Mouse (Mus musculus) A20 (cell line): ENCODE results near the gene Hddc2.

Experiments
- DNase-seq: peaks from one replicate; pipeline ENCODE4 v3.0.0-alpha.2; 2011; ENCODE audit warnings: low read depth, low spot score

The Hddc2 gene

DNA sequence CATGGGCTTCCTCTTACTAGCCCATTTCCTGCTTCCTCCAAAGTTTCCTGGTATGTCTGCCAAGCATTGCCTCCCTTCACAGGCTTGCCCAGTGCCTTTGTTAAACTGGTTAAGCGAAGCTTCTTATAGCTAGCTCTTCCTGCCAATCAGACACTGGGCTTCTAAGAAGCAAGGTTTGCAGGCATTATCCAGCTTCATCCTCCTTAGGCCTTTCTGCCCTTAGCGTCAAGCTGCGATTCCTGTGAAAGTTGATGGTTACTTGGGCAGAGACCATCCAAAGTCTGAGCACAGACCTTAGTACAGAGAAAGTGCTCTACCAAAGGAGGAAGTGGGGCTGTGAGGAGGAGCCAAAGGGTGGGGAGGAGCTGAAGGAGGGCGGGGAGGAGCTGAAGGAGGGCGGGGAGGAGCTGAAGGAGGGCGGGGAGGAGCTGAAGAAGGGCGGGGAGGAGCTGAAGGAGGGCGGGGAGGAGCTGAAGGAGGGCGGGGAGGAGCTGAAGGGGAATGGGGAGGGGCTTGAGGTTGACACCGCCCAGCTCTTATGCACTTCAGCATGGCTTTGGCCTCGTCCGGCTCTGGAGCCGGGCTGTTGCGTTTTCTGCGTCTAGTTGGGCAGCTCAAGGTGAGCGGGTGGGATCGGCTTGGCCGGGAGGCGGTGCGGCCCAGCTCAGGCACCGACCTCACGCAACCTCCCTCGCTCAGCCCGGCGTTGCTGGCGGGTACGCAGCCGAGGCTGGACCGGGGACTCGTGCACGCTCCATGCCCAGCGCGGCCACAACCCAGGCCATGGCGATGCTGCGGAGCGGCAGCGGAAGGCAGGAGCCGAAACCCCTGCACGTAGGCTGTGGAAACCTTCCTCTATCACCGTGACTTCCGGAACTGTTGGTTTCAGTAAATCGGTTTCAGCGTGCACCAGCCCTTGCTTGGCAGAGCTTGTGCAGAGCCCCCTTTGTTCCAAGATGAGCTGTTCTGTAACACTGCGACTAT, at the start of gene Hddc2:
Gene Hddc2 (plus strand): TSS at position 519 of the 984 bp plus-strand sequence.
- DNase-seq = peak; percentile 92

DNA sequence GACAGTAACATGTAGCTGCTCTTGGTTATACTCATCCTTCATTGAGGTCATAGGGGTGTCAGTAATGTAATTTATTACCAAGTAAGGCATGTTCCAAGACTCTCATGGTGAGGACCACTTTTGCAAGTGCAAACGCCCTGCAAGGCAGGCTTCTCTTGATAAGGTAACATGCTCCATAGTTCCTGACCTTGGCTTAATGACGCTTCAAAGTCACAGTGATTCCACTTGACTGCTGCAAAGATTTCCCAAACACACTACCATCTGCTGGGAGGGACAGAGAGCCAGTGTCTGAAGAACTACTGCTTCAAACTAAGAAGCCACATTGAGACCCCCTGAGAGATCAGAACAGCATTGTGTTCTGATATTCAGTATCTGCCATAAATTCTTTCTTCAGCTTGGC, 40.4 kb upstream of the Hddc2 start:
- no peak for DNase-seq

DNA sequence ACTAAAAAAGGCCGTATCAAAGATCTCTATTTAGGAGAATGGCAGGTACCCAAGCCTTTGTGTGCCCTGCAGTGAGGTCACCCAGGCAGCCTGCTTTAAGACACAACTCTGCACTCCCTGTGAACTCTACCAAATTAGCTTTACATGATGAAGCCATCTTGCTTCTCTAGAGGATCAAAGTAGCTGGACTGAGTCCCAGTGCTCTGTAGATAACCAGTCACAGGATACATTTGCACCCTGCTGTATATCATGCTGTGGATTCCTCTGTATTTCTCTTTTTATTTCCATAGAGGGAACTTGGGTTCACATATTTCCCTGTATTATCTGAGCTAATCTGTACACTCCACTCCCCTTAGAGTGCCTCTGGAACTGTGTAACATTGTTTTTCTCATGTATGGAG, 40.0 kb upstream of the Hddc2 start:
- DNase-seq = no peak

DNA sequence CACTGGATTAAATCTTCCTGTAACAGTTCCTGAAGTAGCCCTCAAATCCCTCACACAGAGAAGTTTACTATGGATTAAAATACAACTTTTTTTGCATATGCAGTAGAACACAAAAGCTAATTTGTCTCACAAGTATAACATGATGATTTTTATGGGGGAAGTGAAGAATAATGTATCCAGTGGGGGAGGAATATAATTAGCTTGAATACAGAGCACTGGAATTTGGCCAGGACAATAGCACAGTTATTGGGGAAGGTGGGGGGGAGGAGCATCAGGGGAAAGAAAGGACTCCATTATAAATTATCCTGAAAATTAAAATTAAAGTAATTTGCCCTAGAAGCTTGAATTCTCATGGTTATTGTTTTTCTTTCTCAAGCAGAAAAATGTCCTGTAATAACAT, 25.4 kb upstream of the Hddc2 start:
- no peak for DNase-seq

DNA sequence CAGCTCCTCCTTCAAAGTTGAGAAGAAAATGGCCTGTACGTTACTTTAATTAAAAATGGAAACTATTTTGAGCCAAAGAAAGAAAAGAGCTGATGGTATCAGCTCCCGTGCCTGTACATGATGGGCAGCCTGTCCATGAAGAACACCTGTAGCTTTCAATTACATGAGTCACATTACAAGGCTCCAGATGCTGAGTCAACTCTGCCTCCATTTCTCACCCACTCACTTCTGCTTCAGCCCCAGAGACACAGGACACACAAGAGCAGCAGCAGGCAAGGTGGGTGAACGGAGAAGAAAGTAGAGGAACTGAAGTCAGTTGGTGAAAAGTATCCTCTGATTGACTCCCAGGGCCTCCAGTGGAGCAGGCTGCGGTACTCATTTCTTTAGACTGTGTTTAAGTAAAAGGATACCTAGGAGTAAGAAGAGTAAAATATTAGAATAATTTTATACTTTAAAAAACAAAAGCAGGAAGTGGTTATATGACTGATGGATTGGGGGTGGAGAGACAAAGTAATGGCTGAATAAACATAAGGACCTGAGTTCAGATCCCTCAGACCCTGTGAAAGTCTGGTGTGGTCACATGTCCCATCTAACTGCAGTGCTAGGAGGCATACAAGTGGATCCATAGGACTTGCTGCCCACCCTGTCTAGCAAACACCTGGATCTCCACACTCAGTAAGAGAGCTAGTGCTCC, 24.3 kb upstream of the Hddc2 start:
- peak; percentile 8 for DNase-seq

DNA sequence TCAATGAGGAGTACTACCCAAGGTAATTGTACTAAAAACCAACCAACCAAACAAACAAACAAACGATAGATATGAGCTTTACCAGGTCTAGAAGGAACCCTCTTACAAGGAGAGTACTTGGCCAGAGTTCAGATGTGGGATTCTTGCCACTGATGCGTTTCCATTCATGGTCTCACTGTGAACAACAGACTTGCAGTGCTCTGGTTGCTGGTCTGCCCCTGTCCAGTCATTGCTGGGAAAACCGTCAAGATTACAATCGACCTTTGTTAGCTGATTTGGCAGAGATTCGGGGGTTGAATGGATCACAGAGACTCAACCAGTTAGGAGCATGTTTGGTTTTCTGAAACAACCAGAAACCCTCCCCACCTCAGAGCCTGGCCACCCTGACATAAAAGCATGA, 17.5 kb upstream of the Hddc2 start:
- no peak for DNase-seq

DNA sequence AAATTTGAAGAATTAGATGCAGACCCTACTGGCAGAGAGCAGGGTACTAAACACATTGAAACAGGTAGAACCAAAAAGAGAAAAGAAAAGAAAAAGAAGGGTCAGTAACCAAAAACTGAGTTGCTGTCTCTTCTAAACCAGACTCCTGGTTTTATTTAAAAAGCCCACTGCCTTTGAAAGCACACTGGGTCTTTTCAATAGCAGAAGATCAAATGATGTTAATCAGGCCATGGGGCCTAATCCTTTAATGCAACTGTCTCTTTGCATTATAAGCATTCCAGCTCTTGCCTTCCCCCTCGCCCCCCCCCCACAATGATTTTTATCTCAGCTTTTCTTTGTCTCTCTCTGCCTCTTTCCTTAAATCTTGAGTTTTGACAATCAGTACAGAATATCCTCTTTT, 16.7 kb upstream of the Hddc2 start:
- DNase-seq = no peak

DNA sequence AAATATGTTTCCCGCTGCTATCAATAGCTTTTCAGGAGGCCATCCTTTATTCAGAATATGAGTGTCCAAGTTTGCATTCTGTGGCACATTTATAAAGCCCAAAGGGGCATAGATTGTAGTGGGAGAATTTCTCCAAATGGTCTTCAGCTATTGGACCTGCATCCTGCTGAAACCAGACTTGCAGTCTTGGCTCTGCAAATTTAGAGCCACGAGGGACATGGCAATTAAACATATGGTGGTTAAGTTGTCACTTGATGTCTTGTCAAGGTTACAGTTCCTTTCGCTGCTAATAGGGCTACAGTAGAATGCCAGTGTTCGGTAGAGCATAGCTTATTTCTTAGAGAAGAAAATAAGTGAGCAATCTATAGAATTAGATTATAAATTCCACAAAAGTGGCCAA, 16.1 kb upstream of the Hddc2 start:
- DNase-seq = no peak

DNA sequence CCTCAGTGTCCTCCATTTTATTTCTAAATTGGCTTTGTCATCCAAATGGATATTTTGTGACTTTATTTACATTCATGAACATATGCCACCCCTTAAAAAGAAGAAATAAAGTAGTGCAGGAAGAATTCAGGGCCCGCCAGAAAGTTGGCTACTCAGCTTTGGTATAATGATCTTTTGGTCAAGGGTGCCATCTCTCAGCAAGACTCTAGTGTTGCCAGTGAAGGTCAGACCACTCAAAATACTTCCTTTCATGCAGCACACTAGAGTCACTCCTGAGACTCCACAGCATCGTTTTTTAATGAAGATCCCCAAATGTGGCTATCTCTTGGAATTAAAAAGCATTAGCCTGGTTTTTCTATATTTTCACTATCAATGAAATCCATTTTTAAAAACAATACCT, 14.9 kb upstream of the Hddc2 start:
- no peak for DNase-seq

DNA sequence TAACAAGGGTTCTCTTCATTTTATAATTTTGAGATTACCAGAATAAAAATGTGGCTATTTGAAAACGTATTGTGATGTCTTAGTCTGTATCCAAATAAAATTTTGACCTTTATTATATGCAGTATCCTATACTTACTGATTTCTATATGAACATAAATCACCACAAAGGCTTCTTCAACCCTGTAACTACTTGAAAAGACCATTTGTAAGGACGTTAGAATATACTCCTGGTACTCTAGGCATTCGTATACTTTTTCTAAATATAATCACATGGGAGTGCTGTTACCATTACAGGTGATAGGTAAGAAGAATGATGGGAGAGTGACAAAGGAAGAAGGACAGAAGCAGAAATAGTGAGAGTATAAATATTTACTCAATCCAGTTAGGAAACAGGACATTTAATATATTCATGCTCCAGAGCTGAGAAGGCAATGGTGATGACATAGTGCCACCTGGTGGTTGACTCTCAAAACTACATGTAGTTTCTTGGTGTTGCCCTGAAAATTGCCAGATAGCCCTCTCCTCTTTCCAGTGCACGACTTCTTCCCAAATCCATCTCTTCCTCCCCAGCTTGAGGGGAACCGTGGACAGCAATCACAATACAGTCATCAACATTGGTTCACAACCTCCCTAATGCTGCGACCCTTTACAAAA, 14.1 kb upstream of the Hddc2 start:
- peak; percentile 51 for DNase-seq

DNA sequence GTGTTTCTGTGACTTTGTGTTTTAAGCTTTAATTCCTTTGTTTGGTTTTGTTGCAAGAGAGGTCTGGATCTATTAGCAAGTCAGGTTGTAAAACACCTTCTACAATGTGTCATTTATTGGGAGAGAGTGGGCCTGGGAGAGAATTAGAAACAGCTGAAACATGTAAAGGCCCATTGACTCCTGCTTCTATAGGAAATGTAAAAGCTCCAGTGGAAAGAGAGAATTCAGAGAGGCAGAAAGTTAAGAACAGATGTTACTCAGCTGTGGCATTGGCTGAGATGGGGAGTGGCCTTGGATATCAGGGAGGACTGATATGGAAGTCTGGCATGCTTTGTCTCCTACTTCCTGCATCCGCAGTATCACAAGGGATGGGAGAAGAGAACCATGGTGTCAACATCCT, 12.9 kb upstream of the Hddc2 start:
- DNase-seq = no peak

DNA sequence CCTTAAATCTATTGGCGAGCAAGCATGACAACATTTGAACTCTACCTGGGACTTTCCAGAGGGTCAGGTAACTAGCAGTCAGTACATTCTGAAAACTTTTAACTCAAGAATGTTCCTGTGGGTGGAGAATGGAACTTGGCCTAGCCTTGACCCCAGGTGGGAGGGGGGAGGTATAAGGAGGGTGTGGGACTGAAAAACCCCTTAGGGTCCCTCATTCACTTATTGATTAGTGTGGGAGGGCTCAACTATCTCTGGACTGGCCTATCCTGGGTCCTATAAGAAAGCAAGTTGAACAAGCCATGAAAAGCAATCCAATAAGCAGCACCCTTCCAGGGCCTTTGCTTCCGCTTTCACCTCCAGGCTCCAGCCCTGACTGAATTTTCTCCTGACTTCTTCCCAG, 9.7 kb upstream of the Hddc2 start:
- no peak for DNase-seq

DNA sequence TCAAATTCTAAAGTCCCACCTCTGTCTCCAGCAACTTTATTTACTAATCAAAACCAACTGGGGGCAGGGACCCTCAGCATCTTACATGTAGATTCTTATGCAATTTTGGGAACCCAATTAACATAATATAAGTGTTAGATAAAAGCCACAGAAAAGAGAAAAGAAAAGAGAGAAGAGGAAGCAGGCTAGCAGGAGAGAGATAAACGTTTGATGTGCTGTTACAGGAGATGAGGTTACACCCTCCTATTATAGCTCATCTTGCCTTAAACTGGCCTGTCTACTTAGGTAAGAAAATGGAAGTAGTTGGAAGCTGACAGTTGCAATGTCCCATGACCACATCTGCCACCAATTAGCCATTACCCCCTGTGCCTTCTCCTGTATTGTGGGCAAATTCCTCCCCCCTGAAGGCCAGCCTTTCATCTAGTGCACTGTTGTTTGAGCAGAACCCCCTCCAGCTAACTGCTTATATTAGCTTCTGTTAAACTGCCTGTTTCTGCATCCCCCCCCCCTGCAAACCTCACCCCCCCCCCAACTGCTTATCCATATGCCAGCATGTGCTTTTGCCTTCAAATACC, 6.1 kb upstream of the Hddc2 start:
- no peak for DNase-seq

DNA sequence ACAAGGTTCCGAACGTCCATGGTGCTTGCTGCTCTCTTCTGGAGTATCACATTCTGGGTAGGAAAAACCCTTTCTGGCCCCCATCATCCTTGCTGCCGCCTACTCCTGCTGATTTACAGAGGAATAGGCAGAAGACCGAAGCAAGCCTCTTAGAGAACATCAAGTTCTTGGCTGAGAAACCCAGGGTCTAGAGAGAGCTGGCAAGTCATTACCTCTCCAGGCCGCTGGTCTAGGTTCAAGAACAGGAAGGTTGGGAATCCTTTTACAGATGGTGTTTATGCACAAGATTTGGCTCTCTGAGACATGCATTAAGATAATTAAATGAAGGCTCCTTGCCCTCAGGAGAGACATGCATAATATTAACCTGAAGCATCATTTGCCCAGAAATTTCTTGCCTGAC, 5.3 kb downstream of the Hddc2 start:
- no peak for DNase-seq

DNA sequence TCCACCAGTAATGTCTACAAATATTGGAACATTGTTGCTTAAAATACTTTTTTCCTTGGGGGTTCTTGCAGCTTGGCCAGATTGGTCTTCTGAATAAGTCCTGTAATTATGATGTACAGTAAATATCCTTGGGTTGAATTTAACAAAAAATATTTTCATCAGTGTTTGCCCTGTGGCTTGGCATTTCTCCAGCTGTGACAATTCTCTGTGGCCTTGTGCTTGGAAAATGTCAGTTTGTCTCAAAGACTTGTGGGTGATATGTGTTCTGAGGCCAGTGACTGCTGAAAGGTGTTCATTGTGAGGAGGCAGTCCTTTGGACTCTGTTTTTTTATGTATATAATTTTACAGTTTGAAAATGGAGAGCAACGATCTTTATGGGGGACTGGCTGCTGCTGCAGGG, 16.3 kb downstream of the Hddc2 start:
- DNase-seq = no peak

DNA sequence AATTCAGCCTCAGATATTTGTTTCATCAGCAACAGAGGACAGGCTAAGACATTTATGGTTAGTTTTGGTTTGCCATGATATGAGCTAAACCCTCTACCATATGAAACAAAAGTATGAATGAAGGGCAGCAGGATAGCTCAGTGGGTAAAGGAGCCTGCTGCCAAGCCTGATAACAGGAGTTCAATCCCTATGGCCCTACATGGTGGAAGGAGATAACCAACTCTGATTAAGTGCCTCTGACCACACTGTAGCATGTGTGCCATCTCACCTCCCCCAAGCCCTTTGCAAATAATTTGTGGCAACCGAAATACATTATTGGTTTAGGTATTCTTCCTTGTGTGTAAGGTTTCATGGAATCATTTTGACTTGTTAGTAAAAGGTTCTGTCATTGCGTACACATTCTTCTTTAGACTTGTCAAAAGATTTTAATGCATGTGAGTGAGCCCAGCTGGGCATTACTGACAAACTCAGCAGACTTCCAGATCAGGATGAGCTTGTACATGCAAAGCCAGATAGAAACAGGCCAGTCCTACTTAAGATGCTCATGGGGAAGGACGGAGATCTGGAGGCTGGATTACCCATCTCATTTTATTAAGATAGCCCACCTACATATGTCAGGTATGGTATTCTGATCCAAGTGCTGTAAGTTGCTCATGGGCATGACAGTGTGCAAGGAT, 17.2 kb downstream of the Hddc2 start:
- no peak for DNase-seq

DNA sequence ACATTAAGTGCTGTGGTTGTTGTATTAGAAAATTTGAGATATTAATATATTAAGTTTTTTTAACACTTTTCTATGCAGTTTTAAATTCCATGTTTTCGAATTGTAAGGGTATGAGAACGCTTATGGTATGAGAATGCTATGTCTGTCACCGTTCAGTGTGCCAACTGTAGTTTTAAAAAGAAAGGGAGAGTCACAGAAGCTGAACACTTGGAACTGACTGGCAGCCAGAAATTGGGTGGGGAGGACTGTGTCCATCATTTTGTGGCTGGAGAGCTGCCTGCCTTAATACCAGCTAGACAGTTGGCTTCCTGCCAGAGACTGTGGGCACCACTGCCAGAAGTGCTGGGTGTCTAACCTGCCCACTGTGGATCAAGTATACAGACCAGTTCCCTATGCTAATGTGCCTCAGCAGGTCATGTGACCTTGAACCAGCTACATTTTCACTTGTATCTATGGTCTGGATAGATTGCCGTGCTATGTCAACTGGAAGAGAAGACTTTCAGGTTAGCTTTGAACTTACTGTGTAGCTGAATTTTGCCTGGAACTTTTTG, 18.1 kb downstream of the Hddc2 start:
- DNase-seq = no peak

DNA sequence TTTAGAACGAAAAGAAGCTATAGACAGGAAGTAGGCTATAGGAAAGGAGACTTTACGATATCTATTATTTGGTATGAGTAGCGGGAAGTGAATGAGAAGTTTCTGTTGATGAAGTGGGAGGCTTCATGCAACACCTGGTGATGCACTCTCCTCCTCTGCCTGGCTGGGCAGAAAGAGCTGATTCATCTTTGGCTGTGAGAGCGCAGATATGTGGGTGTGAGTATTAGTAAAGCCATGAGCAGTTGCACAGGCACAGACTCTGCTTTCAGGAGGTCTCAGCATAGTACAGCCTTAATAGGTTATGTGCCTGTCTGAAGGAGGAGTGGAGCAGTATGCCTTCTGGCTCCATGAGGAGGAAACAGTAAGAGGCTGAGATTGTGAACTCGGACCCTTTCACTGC, 23.2 kb downstream of the Hddc2 start:
- DNase-seq = no peak

DNA sequence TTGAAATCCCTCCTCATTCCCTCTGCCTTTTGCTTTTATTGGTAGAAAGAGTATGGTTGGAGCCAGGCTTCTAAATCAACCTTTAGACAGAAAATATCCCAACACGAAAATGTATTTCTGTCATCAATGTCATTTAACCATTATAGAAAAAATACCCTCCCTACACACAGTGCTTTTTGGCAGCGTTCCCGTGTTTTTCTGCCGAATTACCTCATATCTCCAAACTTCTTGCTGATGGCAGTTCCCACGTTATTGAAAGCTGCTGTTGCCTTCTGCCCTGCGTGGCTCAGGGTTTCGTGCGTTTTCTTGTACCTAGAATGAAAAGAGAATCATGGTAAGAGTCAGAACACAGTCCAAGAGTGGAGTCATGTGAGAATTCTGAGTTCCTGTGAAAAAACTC, 33.2 kb downstream of the Hddc2 start:
- no peak for DNase-seq

DNA sequence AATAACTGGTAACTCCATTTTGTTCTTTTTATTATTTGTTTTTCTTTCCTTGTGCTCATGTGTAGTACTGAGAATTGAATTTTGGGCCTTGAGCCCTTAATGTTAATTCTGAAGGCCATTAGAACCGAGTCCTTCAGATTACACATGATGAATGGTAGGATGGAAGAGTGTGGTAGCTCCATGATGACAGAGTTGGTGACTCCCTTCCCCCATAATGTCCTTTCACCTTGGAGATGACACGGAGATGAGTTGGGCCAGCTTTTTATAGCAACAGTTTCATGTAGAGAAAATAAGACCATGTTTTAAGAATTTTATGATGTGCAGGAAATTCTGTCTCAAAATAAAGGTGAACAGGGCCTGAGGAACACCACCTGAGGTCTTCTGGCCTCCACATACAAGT, 37.9 kb downstream of the Hddc2 start:
- no peak for DNase-seq

DNA sequence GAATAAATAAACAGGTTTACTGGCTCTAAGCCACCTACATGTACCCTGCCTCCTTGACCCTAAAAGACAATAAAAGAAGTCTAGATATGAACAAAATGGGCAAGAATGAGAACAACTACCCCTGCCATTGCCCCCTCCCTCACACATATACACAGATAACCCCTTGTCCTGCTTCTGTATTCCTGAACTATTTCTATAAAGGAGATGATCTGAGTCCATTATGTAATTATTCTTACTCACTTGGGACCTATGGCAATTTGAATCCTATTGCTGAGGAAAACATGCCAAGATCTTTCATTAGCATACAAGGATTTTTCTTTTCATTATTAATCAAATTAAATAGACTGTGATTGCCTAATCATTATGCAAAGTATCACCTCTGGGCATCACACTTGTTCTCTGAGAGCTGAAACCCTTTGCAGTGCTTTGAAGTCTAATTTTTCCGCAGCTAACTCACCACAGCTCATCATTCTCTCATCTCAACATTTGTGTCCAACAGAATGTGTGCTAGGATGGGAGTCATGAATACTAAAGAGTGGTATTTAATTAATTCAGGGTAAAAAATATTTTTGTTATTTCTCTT, 39.8 kb downstream of the Hddc2 start:
- DNase-seq = no peak
